Mouse (Mus musculus): ENCODE results near the gene Vmn1r41.

DNA sequence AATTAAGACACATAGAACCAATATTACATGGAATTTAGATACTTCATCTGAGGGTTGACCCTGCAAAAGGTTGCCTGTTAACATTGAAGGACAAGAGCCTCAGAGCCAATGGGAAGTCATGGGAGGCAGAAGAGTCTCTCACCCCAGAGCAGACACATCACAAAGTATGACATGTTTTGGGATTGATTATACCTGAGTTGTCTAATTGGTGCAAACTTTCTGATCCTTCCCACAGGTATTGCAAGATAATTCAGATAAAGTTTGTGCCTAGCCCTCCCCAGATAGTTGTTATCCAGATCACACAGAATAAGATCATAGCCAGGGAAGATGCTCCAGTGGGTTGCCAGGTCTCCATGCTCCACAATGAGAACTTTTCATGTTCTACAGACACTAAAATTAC, at the start of gene Vmn1r41:
- TF ChIP-seq CTCF (IDR thresholded peaks at IDR 0.05; ENCODE audit: borderline replicate concordance, extremely low read depth, insufficient read depth, insufficient read length) = no peak
- TF ChIP-seq POLR2A (IDR thresholded peaks at IDR 0.05; ENCODE audit: borderline replicate concordance, extremely low read depth, insufficient read depth, insufficient read length, poor library complexity, severe bottlenecking) = no peak
